Mouse (Mus musculus): ENCODE results near the gene Eng.

- TF ChIP-seq CTCF (IDR thresholded peaks at IDR 0.05; ENCODE audit: borderline replicate concordance, extremely low read depth, insufficient read depth, insufficient read length) (no peak), POLR2A (IDR thresholded peaks at IDR 0.05; ENCODE audit: borderline replicate concordance, extremely low read depth, insufficient read depth, insufficient read length, poor library complexity, severe bottlenecking) (no peak)
Observed at GRCm38 (mm10) chr2:32714987-32715425, 68.6 kb downstream of the Eng start.

Measured in brain, embryonic 14.5 days (tissue).